Comparison of ENCODE assay signal across 11 mouse cellular contexts in genomic region chr4:23826885-23827284, GRCm38 (mm10).
DNase-seq lines count a peak whose midpoint lies in the region; ATAC-seq lines count a peak whose summit lies in the region.
"Had no signal": no experiment of that assay in that cellular context is flagged by ENCODE, and none has a peak within 500 bp of the region (broad histone marks: within the 10 kb centered on the region; RNA-seq: fewer than 3 reads in every experiment).

No protein-coding gene starts in this region.

- no peaks in the 10 kb centered on the region for H3K9me3 ChIP-seq in forebrain, embryonic 10.5 days
- H3K9me3 ChIP-seq in hindbrain, embryonic 13.5 days = no peaks in the 10 kb centered on the region
- H3K9me3 ChIP-seq in midbrain, embryonic 16.5 days (replicated peaks; ENCODE audit: control insufficient read depth, low read length, poor library complexity, severe bottlenecking) = no peaks in the 10 kb centered on the region
- H3K9me3 ChIP-seq: liver, embryonic 15.5 days had no signal

- H3K4me2 ChIP-seq in hindbrain, embryonic 13.5 days = no peak overlapping the region
- no peak overlapping the region for H3K4me2 ChIP-seq in midbrain, embryonic 16.5 days (ENCODE audit: low read length)
- H3K4me2 ChIP-seq: liver, embryonic 15.5 days had no signal

- peak; percentile 68; the same call in 1 of the 2 replicates for ATAC-seq in hindbrain, embryonic 13.5 days (ENCODE audit: low FRiP score)
- ATAC-seq in midbrain, embryonic 16.5 days = peak; percentile 62; the same call in 1 of the 2 replicates
- no peak for ATAC-seq in erythroblast, adult 5-6 weeks (replicated peaks; ENCODE audit: low FRiP score, poor library complexity, severe bottlenecking)

- H3K4me1 ChIP-seq in forebrain, embryonic 10.5 days = peaks cover 26% of the 10 kb centered on the region
- no peaks in the 10 kb centered on the region for H3K4me1 ChIP-seq in hindbrain, embryonic 13.5 days (replicated peaks)
- H3K4me1 ChIP-seq in midbrain, embryonic 16.5 days (ENCODE audit: control insufficient read depth, insufficient read depth, low read length) = no peaks in the 10 kb centered on the region
- H3K4me1 ChIP-seq: liver, embryonic 15.5 days had no signal

- 0% methylated on average over 2 of the region's 2 CpGs for WGBS in forebrain, embryonic 10.5 days
- WGBS in hindbrain, embryonic 13.5 days = 1% methylated on average over 2 of the region's 2 CpGs
- WGBS in midbrain, embryonic 16.5 days = 0% methylated on average over 2 of the region's 2 CpGs

- H3K27ac ChIP-seq in forebrain, embryonic 10.5 days = peak overlapping the region; percentile 62; the same call in 1 of the 2 replicates
- no peak overlapping the region for H3K27ac ChIP-seq in hindbrain, embryonic 13.5 days
- H3K27ac ChIP-seq in midbrain, embryonic 16.5 days (ENCODE audit: low read length) = no peak overlapping the region
- H3K27ac ChIP-seq: liver, embryonic 15.5 days had no signal

- peak; percentile 7 to 27 for DNase-seq in left cerebral cortex, adult 18-20 months (ENCODE audit: low spot score in 2 of 2)
- DNase-seq in left cerebral cortex, adult 11 months (ENCODE audit: low spot score) = no peak
- DNase-seq in forebrain, embryonic 10.5 days (ENCODE audit: extremely low spot score, low spot score) = no peak
- DNase-seq in kidney, adult 8-10 months = no peak
- DNase-seq in adrenal gland, adult 18-20 months (ENCODE audit: low spot score in 2 of 2) = no peak
- DNase-seq: thymus, adult 18-20 months had no signal

- no peak overlapping the region for H3K4me3 ChIP-seq in forebrain, embryonic 10.5 days
- no peak overlapping the region for H3K4me3 ChIP-seq in hindbrain, embryonic 13.5 days
- no peak overlapping the region for H3K4me3 ChIP-seq in midbrain, embryonic 16.5 days (ENCODE audit: low read depth, low read length)
- H3K4me3 ChIP-seq: liver, embryonic 15.5 days had no signal

- no peak overlapping the region for H3K9ac ChIP-seq in hindbrain, embryonic 13.5 days
- no peak overlapping the region for H3K9ac ChIP-seq in midbrain, embryonic 16.5 days (ENCODE audit: low read depth, low read length)
- H3K9ac ChIP-seq: liver, embryonic 15.5 days had no signal

- no peaks in the 10 kb centered on the region for H3K36me3 ChIP-seq in forebrain, embryonic 10.5 days (replicated peaks)
- no peaks in the 10 kb centered on the region for H3K36me3 ChIP-seq in hindbrain, embryonic 13.5 days
- H3K36me3 ChIP-seq in midbrain, embryonic 16.5 days (ENCODE audit: control insufficient read depth, insufficient read depth, low read length) = no peaks in the 10 kb centered on the region
- H3K36me3 ChIP-seq: liver, embryonic 15.5 days had no signal

- no peaks in the 10 kb centered on the region for H3K27me3 ChIP-seq in forebrain, embryonic 10.5 days (ENCODE audit: poor library complexity, severe bottlenecking)
- H3K27me3 ChIP-seq in hindbrain, embryonic 13.5 days = no peaks in the 10 kb centered on the region
- no peaks in the 10 kb centered on the region for H3K27me3 ChIP-seq in midbrain, embryonic 16.5 days (ENCODE audit: control insufficient read depth, insufficient read depth, low read depth, low read length)
- H3K27me3 ChIP-seq: CH12.LX; liver, embryonic 15.5 days had no signal

Comparison
In these comparisons a context has a peak if more than half of its experiments do, and no peak if none do; other contexts are left out.
1. DNase-seq: peak in left cerebral cortex, adult 18-20 months (2 of 2); none in left cerebral cortex, adult 11 months (single experiment), forebrain, embryonic 10.5 days (single experiment), kidney, adult 8-10 months (0 of 2) and adrenal gland, adult 18-20 months (0 of 2).